Comparison of ENCODE assay signal across 23 mouse cellular contexts in genomic region chr13:4172978-4173377, GRCm38 (mm10). TPM values are rescaled to one million over a fixed set of nuclear protein-coding genes. Genes with fewer than 3 reads are reported as not detected.
"Had no signal": no experiment of that assay in that cellular context is flagged by ENCODE, and none has a peak within 500 bp of the region (broad histone marks: within the 10 kb centered on the region; RNA-seq: fewer than 3 reads in every experiment).

No protein-coding gene starts in this region.

- H3K9me3 ChIP-seq: limb, embryonic 10.5 days; limb, embryonic 13.5 days; liver, embryonic 12.5 days; liver, embryonic 15.5 days; midbrain, embryonic 12.5 days; midbrain, embryonic 15.5 days; neural tube, embryonic 12.5 days; neural tube, embryonic 15.5 days had no signal

- H3K4me3 ChIP-seq: layer of hippocampus, adult 2 months; limb, embryonic 10.5 days; limb, embryonic 13.5 days; liver, embryonic 12.5 days; liver, embryonic 15.5 days; midbrain, embryonic 12.5 days; midbrain, embryonic 15.5 days; neural tube, embryonic 12.5 days; neural tube, embryonic 15.5 days had no signal

- H3K9ac ChIP-seq: limb, embryonic 13.5 days; liver, embryonic 12.5 days; liver, embryonic 15.5 days; midbrain, embryonic 12.5 days; midbrain, embryonic 15.5 days; neural tube, embryonic 12.5 days; neural tube, embryonic 15.5 days had no signal

- ATAC-seq: liver, embryonic 12.5 days; midbrain, embryonic 15.5 days had no signal

- H3K4me1 ChIP-seq: limb, embryonic 10.5 days; limb, embryonic 13.5 days; liver, embryonic 12.5 days; liver, embryonic 15.5 days; midbrain, embryonic 12.5 days; midbrain, embryonic 15.5 days; neural tube, embryonic 12.5 days; neural tube, embryonic 15.5 days had no signal

- H3K4me2 ChIP-seq: limb, embryonic 13.5 days; liver, embryonic 12.5 days; liver, embryonic 15.5 days; midbrain, embryonic 12.5 days; midbrain, embryonic 15.5 days; neural tube, embryonic 12.5 days; neural tube, embryonic 15.5 days had no signal

- H3K27ac ChIP-seq: layer of hippocampus, adult 2 months; limb, embryonic 10.5 days; limb, embryonic 13.5 days; liver, embryonic 12.5 days; liver, embryonic 15.5 days; macrophage; midbrain, embryonic 12.5 days; midbrain, embryonic 15.5 days; neural tube, embryonic 12.5 days; neural tube, embryonic 15.5 days had no signal

- H3K36me3 ChIP-seq: limb, embryonic 10.5 days; limb, embryonic 13.5 days; liver, embryonic 12.5 days; liver, embryonic 15.5 days; midbrain, embryonic 12.5 days; midbrain, embryonic 15.5 days; neural tube, embryonic 12.5 days; neural tube, embryonic 15.5 days had no signal

- DNase-seq: kidney, adult 2 months; kidney, postnatal 14 days; layer of hippocampus, adult 9-11 months; liver; lung, adult 18-20 months; lung, postnatal 14 days; right cerebral cortex, adult 18-20 months; right cerebral cortex, postnatal 14 days; right cerebral cortex, postnatal 4 days; thymus, adult 18-20 months; thymus, postnatal 36 days had no signal

- H3K27me3 ChIP-seq: limb, embryonic 13.5 days; liver, embryonic 12.5 days; liver, embryonic 15.5 days; midbrain, embryonic 12.5 days; midbrain, embryonic 15.5 days; neural tube, embryonic 12.5 days; neural tube, embryonic 15.5 days had no signal

RNA-seq across cellular contexts. Expression of gene Akr1c18, which starts 22.5 kb away (rescaled TPM):
- polyA plus RNA-seq: large intestine, adult 2 months; limb, embryonic 10.5 days; limb, embryonic 13.5 days; macrophage; midbrain, embryonic 12.5 days; midbrain, embryonic 15.5 days; neural tube, embryonic 12.5 days; neural tube, embryonic 15.5 days; testis, adult 2 months had no signal

RNA-seq across cellular contexts. Expression of gene Akr1c19, which starts 55.5 kb away (rescaled TPM):
- polyA plus RNA-seq: macrophage had no signal
